Mouse (Mus musculus): ENCODE measurements at regions not wholly inside any gene's neighbourhood (a gene's known extent, or its start where the extent isn't known, plus 50 kb on each side); places are given as distances from the start of the nearest gene placed in this dataset.

DNA sequence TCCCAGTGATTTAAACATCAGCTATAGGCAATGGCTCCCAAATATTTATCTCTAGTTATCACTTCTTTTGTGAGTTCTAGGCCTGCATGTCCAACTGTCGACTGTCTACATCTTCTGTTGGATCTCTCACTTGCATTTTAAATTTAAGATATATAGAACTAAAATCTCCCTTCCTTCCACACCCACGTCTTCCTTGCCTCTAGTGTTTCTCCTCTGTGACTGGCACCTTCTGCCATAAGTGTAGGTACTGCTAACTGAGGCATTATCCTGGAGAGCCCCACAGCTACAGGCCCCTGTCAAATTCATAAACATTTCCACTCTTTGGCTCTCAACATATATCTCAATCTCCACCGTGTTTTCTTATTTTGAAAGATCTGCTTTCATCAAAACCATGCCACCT is 575.0 kb downstream of the Bcl11a start:
- no peaks in the 10 kb centered on the region for H3K9me3 ChIP-seq (ENCODE audit: control insufficient read depth, low read length)
- no peak overlapping the region for H3K4me3 ChIP-seq (ENCODE audit: low read depth, low read length)
- H3K36me3 ChIP-seq (ENCODE audit: control insufficient read depth, insufficient read depth, low read length), result no peaks in the 10 kb centered on the region
- WGBS, result 77% methylated on average over 3 of the region's 3 CpGs
- no peak for ATAC-seq (ENCODE audit: low read depth)
- no peaks in the 10 kb centered on the region for H3K4me1 ChIP-seq (ENCODE audit: control insufficient read depth, insufficient read depth, low read length)
- H3K4me2 ChIP-seq (ENCODE audit: low read depth, low read length), result no peak overlapping the region
- no peak overlapping the region for H3K9ac ChIP-seq (replicated peaks; ENCODE audit: low read depth, low read length)
- no peak overlapping the region for H3K27ac ChIP-seq (ENCODE audit: low read depth, low read length)
- H3K27me3 ChIP-seq (ENCODE audit: control insufficient read depth, insufficient read depth, low read length), result no peaks in the 10 kb centered on the region

GRCm38 (mm10) chr11:24664082-24664481 is 586.2 kb downstream of the Bcl11a start:
- H3K27ac ChIP-seq (ENCODE audit: low read depth, low read length), result no peak overlapping the region
- H3K4me1 ChIP-seq (ENCODE audit: control insufficient read depth, insufficient read depth, low read length), result no peaks in the 10 kb centered on the region
- no peaks in the 10 kb centered on the region for H3K27me3 ChIP-seq (ENCODE audit: control insufficient read depth, insufficient read depth, low read length)
- no peaks in the 10 kb centered on the region for H3K9me3 ChIP-seq (ENCODE audit: control insufficient read depth, low read length)
- WGBS, result 84% methylated on average over 4 of the region's 4 CpGs
- H3K36me3 ChIP-seq (ENCODE audit: control insufficient read depth, insufficient read depth, low read length), result no peaks in the 10 kb centered on the region
- no peak for ATAC-seq (ENCODE audit: low read depth)
- H3K9ac ChIP-seq (replicated peaks; ENCODE audit: low read depth, low read length), result no peak overlapping the region
- no peak overlapping the region for H3K4me2 ChIP-seq (ENCODE audit: low read depth, low read length)
- H3K4me3 ChIP-seq (ENCODE audit: low read depth, low read length), result no peak overlapping the region

GRCm38 (mm10) chr11:24665310-24665709 is 587.5 kb downstream of the Bcl11a start:
- Histone ChIP-seq H3K27ac (ENCODE audit: low read depth, low read length) (no peak overlapping the region), H3K4me1 (ENCODE audit: control insufficient read depth, insufficient read depth, low read length) (no peaks in the 10 kb centered on the region), H3K27me3 (ENCODE audit: control insufficient read depth, insufficient read depth, low read length) (no peaks in the 10 kb centered on the region), H3K9me3 (ENCODE audit: control insufficient read depth, low read length) (no peaks in the 10 kb centered on the region), H3K36me3 (ENCODE audit: control insufficient read depth, insufficient read depth, low read length) (no peaks in the 10 kb centered on the region), H3K9ac (replicated peaks; ENCODE audit: low read depth, low read length) (no peak overlapping the region), H3K4me3 (ENCODE audit: low read depth, low read length) (no peak overlapping the region), H3K4me2 (ENCODE audit: low read depth, low read length) (no peak overlapping the region)
- ATAC-seq (ENCODE audit: low read depth), result no peak
- 92% methylated on average over 2 of the region's 2 CpGs for WGBS

DNA sequence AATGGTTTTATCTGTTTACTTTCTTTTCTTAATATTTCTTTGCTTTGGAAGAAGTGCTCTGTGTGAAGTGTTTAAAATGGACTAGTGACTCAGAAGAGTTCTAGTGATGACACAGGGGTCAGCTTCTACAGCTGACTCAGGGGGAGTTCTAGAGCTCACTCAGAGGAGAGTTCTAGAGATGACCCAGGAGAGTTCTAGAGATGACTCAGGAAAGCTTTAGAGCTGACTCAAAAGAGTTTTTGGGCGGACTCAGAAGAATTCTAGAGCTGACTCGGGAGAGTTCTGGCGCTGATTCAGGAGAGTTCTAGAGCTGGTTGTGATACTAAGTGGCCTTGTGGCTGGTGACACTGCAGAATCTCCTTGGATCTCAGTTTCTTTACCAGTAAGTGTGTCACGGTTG is 593.8 kb downstream of the Bcl11a start:
- Histone ChIP-seq H3K9ac (replicated peaks; ENCODE audit: low read depth, low read length) (no peak overlapping the region), H3K27me3 (ENCODE audit: control insufficient read depth, insufficient read depth, low read length) (no peaks in the 10 kb centered on the region), H3K4me2 (ENCODE audit: low read depth, low read length) (no peak overlapping the region), H3K9me3 (ENCODE audit: control insufficient read depth, low read length) (no peaks in the 10 kb centered on the region), H3K4me1 (ENCODE audit: control insufficient read depth, insufficient read depth, low read length) (no peaks in the 10 kb centered on the region), H3K27ac (ENCODE audit: low read depth, low read length) (no peak overlapping the region), H3K4me3 (ENCODE audit: low read depth, low read length) (no peak overlapping the region), H3K36me3 (ENCODE audit: control insufficient read depth, insufficient read depth, low read length) (no peaks in the 10 kb centered on the region)
- WGBS, result 92% methylated on average over 4 of the region's 4 CpGs
- ATAC-seq (ENCODE audit: low read depth), result no peak

GRCm38 (mm10) chr11:24673248-24674207 is 595.7 kb downstream of the Bcl11a start:
- no peak for ATAC-seq (ENCODE audit: low read depth)
- Histone ChIP-seq H3K4me3 (ENCODE audit: low read depth, low read length) (no peak overlapping the region), H3K9me3 (ENCODE audit: control insufficient read depth, low read length) (no peaks in the 10 kb centered on the region), H3K27me3 (ENCODE audit: control insufficient read depth, insufficient read depth, low read length) (no peaks in the 10 kb centered on the region), H3K4me2 (ENCODE audit: low read depth, low read length) (no peak overlapping the region), H3K36me3 (ENCODE audit: control insufficient read depth, insufficient read depth, low read length) (no peaks in the 10 kb centered on the region), H3K4me1 (ENCODE audit: control insufficient read depth, insufficient read depth, low read length) (no peaks in the 10 kb centered on the region), H3K27ac (ENCODE audit: low read depth, low read length) (no peak overlapping the region), H3K9ac (replicated peaks; ENCODE audit: low read depth, low read length) (no peak overlapping the region)
- 43% methylated on average over 7 of the region's 7 CpGs for WGBS

DNA sequence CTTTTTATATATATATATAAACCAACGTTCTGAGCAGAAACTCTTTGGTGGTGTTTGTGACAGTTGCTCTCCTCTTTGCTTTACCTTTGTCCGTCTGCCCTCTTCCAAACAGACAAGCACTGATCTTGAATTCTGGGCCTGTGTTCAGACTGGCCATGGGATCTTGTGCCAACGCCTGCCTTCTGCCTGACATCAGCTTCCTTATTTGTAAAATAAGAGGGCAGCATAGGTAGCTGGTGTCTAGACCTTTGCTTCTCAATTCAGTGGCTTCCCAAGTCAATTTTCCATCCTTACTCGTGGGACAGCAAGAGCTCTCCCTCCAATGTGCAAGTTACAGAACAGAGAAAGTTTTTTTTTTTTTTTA is 596.3 kb downstream of the Bcl11a start:
- H3K9ac ChIP-seq (replicated peaks; ENCODE audit: low read depth, low read length), result no peak overlapping the region
- no peaks in the 10 kb centered on the region for H3K9me3 ChIP-seq (ENCODE audit: control insufficient read depth, low read length)
- 33% methylated on average over 4 of the region's 4 CpGs for WGBS
- no peaks in the 10 kb centered on the region for H3K27me3 ChIP-seq (ENCODE audit: control insufficient read depth, insufficient read depth, low read length)
- H3K36me3 ChIP-seq (ENCODE audit: control insufficient read depth, insufficient read depth, low read length), result no peaks in the 10 kb centered on the region
- H3K4me2 ChIP-seq (ENCODE audit: low read depth, low read length), result no peak overlapping the region
- no peak overlapping the region for H3K27ac ChIP-seq (ENCODE audit: low read depth, low read length)
- no peak for ATAC-seq (ENCODE audit: low read depth)
- no peaks in the 10 kb centered on the region for H3K4me1 ChIP-seq (ENCODE audit: control insufficient read depth, insufficient read depth, low read length)
- H3K4me3 ChIP-seq (ENCODE audit: low read depth, low read length), result no peak overlapping the region

DNA sequence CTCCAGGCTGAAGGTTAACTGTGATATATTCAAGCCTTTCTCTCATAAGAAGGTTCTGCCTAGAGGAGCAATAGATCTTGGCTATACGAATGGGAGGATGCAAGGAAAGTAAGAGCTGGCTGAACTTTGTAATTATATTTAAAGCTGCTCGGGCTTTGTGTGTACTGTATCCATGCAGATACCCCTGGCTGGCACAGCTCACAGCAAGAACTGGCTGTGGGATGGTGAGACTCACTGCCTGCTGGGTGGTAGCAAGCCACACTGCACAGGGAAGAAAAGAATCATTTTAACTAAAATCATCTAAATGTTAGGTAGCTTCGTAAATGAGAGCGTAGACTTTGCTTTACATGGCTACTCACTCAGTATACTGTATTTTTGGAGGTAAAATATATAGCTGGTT is 599.2 kb downstream of the Bcl11a start:
- no peaks in the 10 kb centered on the region for H3K27me3 ChIP-seq (ENCODE audit: control insufficient read depth, insufficient read depth, low read length)
- H3K9ac ChIP-seq (replicated peaks; ENCODE audit: low read depth, low read length), result no peak overlapping the region
- no peaks in the 10 kb centered on the region for H3K4me1 ChIP-seq (ENCODE audit: control insufficient read depth, insufficient read depth, low read length)
- H3K27ac ChIP-seq (ENCODE audit: low read depth, low read length), result no peak overlapping the region
- ATAC-seq (ENCODE audit: low read depth), result no peak
- H3K36me3 ChIP-seq (ENCODE audit: control insufficient read depth, insufficient read depth, low read length), result no peaks in the 10 kb centered on the region
- no peak overlapping the region for H3K4me3 ChIP-seq (ENCODE audit: low read depth, low read length)
- H3K4me2 ChIP-seq (ENCODE audit: low read depth, low read length), result no peak overlapping the region
- WGBS, result 84% methylated on average over 4 of the region's 4 CpGs
- no peaks in the 10 kb centered on the region for H3K9me3 ChIP-seq (ENCODE audit: control insufficient read depth, low read length)

- Histone ChIP-seq H3K36me3 (ENCODE audit: control insufficient read depth, insufficient read depth, low read length) (no peaks in the 10 kb centered on the region), H3K9me3 (ENCODE audit: control insufficient read depth, low read length) (no peaks in the 10 kb centered on the region), H3K27me3 (ENCODE audit: control insufficient read depth, insufficient read depth, low read length) (no peaks in the 10 kb centered on the region), H3K9ac (replicated peaks; ENCODE audit: low read depth, low read length) (no peak overlapping the region), H3K4me3 (ENCODE audit: low read depth, low read length) (no peak overlapping the region), H3K27ac (ENCODE audit: low read depth, low read length) (no peak overlapping the region), H3K4me2 (ENCODE audit: low read depth, low read length) (no peak overlapping the region), H3K4me1 (ENCODE audit: control insufficient read depth, insufficient read depth, low read length) (no peaks in the 10 kb centered on the region)
- ATAC-seq (ENCODE audit: low read depth), result no peak
- WGBS, result 94% methylated on average over 5 of the region's 5 CpGs
Observed at GRCm38 (mm10) chr11:24679581-24679980, 601.7 kb downstream of the Bcl11a start.

DNA sequence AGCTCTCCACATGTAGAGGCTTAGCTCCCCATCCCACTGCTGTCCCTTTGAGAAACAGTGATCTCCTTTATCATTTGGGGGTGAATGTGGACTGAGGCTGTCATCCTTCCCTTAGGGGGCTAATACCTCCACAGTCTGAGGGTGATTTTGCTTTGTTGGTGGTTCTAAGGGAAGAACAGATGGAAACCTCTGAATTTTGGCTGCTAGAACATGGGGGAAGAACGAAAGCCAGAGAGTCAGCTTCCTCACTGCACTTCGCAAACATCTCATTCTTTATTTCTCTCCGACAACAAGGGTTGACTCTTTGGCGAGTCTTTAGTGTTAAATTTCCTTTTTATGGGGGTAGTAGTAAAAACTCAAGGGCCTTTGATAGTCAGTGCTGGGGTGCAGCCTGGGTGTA is 604.6 kb downstream of the Bcl11a start:
- H3K36me3 ChIP-seq (ENCODE audit: control insufficient read depth, insufficient read depth, low read length), result no peaks in the 10 kb centered on the region
- H3K27ac ChIP-seq (ENCODE audit: low read depth, low read length), result no peak overlapping the region
- 28% methylated on average over 4 of the region's 4 CpGs for WGBS
- H3K27me3 ChIP-seq (ENCODE audit: control insufficient read depth, insufficient read depth, low read length), result no peaks in the 10 kb centered on the region
- no peak for ATAC-seq (ENCODE audit: low read depth)
- H3K4me2 ChIP-seq (ENCODE audit: low read depth, low read length), result no peak overlapping the region
- H3K4me3 ChIP-seq (ENCODE audit: low read depth, low read length), result no peak overlapping the region
- peaks cover 6% of the 10 kb centered on the region; the same call in 1 of the 2 replicates for H3K4me1 ChIP-seq (ENCODE audit: control insufficient read depth, insufficient read depth, low read length)
- H3K9me3 ChIP-seq (ENCODE audit: control insufficient read depth, low read length), result no peaks in the 10 kb centered on the region
- no peak overlapping the region for H3K9ac ChIP-seq (replicated peaks; ENCODE audit: low read depth, low read length)

Data from neural tube, embryonic 14.5 days (tissue).